Mouse (Mus musculus) CH12F3 (cell line): Measurements from ENCODE around the gene Fastkd3.

Experiments used
- in situ Hi-C: fragments of 300-500 bp; cut with MboI; formaldehyde crosslinking; loops from 2 replicates; pipeline ENCODE4 v1.14.3; 2020; ENCODE audit warnings: low sequenced_read_pairs

The Fastkd3 gene

GRCm38 (mm10) chr13:68603085-68603484 lies 21.1 kb downstream of the Fastkd3 start:
- in situ Hi-C loops, result no loop called here

GRCm38 (mm10) chr13:68605689-68606126 lies 23.7 kb downstream of the Fastkd3 start:
- in situ Hi-C loops, result no loop called here

- in situ Hi-C loops, result no loop called here
These were observed 25.8 kb downstream of the Fastkd3 start for GRCm38 (mm10) chr13:68607652-68608405.

- in situ Hi-C loops, result no loop called here
These were observed 40.8 kb downstream of the Fastkd3 start for GRCm38 (mm10) chr13:68622792-68623191.

- in situ Hi-C loops, result no loop called here
These were observed 45.0 kb downstream of the Fastkd3 start for GRCm38 (mm10) chr13:68627041-68627440.
